Mouse (Mus musculus) ES-E14 (cell line): ENCODE measurements around the gene Dnttip1.

Source experiments
- CHD2 ChIP-seq: IDR thresholded peaks from 2 replicates; pipeline ENCODE4 v1.6.1; 2014; ENCODE audit warnings: mild to moderate bottlenecking, low read depth, low read length, inconsistent platforms
- MAFK ChIP-seq: IDR thresholded peaks from 2 replicates; pipeline ENCODE4 v1.6.1; 2014; ENCODE audit warnings: mild to moderate bottlenecking, low read depth, low read length, inconsistent platforms; ENCODE audit not compliant: insufficient read depth
- ZC3H11A ChIP-seq: IDR thresholded peaks from 2 replicates; pipeline ENCODE4 v1.6.1; 2012; ENCODE audit warnings: low read depth, mild to moderate bottlenecking, inconsistent platforms, low read length, borderline replicate concordance
- ZNF384 ChIP-seq: IDR thresholded peaks from 2 replicates; pipeline ENCODE4 v1.6.1; 2012; ENCODE audit warnings: low read depth, low read length, inconsistent platforms

DNA sequence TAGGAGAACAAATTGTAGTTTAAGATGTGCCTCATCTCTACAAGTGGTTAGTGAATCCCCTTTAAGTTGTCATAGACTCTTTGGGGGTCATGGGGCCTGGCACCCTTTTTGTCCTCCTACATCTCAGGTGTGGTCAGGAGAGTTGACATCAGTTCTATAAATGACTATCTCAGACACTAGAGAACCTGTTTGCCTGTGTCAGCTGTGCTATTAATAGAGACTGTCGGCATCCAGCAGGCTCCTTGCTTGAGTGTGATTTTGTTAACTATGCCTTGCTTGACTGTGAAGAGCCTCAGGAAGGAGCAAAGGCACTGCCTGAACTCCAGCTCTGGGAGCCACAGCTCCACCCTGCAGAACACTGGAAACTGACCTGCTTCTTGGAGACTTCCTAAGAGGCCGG lies 9.0 kb downstream of the Dnttip1 start:
- no peak for TF ChIP-seq CHD2
- TF ChIP-seq ZC3H11A = no peak
- TF ChIP-seq ZNF384 = no peak
- no peak for TF ChIP-seq MAFK
